8 mouse cellular contexts compared by ENCODE assay signal in genomic region chr10:91171455-91172328, GRCm38 (mm10). TPM values are rescaled to one million over a fixed set of nuclear protein-coding genes. Genes with fewer than 3 reads are reported as not detected.
DNase-seq lines count a peak whose midpoint lies in the region; ATAC-seq and TF ChIP-seq lines count a peak whose summit lies in the region.

No protein-coding gene starts in this region.

- H3K36me3 ChIP-seq in embryonic facial prominence, embryonic 12.5 days = no peaks in the 10 kb centered on the region; the same call in 1 of the 2 replicates
- no peaks in the 10 kb centered on the region for H3K36me3 ChIP-seq in kidney, adult 2 months (ENCODE audit: control insufficient read depth, insufficient read depth, low read length)
- peaks cover 11% of the 10 kb centered on the region for H3K36me3 ChIP-seq in limb, embryonic 12.5 days
- no peaks in the 10 kb centered on the region for H3K36me3 ChIP-seq in midbrain, embryonic 14.5 days (ENCODE audit: control insufficient read depth, insufficient read depth, low read length)

- no peak for TF ChIP-seq CTCF in kidney, adult 2 months (conservative IDR thresholded peaks at IDR 0.05; ENCODE audit: insufficient read depth, insufficient read length, low read depth, low read length)

- peak overlapping the region; percentile 96 for H3K4me3 ChIP-seq in embryonic facial prominence, embryonic 12.5 days
- H3K4me3 ChIP-seq in kidney, adult 2 months (ENCODE audit: insufficient read depth, low read depth, low read length) = peak overlapping the region; percentile 85
- peak overlapping the region; percentile 96 for H3K4me3 ChIP-seq in limb, embryonic 12.5 days (replicated peaks)
- H3K4me3 ChIP-seq in midbrain, embryonic 14.5 days (replicated peaks; ENCODE audit: low read depth, low read length) = peak overlapping the region; percentile 94

- no peaks in the 10 kb centered on the region for H3K27me3 ChIP-seq in embryonic facial prominence, embryonic 12.5 days
- no peaks in the 10 kb centered on the region for H3K27me3 ChIP-seq in kidney, adult 2 months (replicated peaks; ENCODE audit: control insufficient read depth, insufficient read depth, low read length)
- H3K27me3 ChIP-seq in limb, embryonic 12.5 days = no peaks in the 10 kb centered on the region
- no peaks in the 10 kb centered on the region for H3K27me3 ChIP-seq in midbrain, embryonic 14.5 days (ENCODE audit: control insufficient read depth, insufficient read depth, low read length)

- peak overlapping the region; percentile 100 for H3K27ac ChIP-seq in embryonic facial prominence, embryonic 12.5 days
- H3K27ac ChIP-seq in kidney, adult 2 months (ENCODE audit: insufficient read depth, low read depth, low read length) = peak overlapping the region; percentile 88
- peak overlapping the region; percentile 100 for H3K27ac ChIP-seq in limb, embryonic 12.5 days
- H3K27ac ChIP-seq in midbrain, embryonic 14.5 days (replicated peaks; ENCODE audit: low read depth, low read length) = peak overlapping the region; percentile 100

- H3K4me1 ChIP-seq in embryonic facial prominence, embryonic 12.5 days = peaks cover 21% of the 10 kb centered on the region
- peaks cover 7% of the 10 kb centered on the region; the same call in 1 of the 2 replicates for H3K4me1 ChIP-seq in kidney, adult 2 months (ENCODE audit: control insufficient read depth, insufficient read depth, low read length)
- H3K4me1 ChIP-seq in limb, embryonic 12.5 days (replicated peaks) = peaks cover 27% of the 10 kb centered on the region
- peaks cover 20% of the 10 kb centered on the region for H3K4me1 ChIP-seq in midbrain, embryonic 14.5 days (ENCODE audit: control insufficient read depth, insufficient read depth, low read length)

- no peaks in the 10 kb centered on the region for H3K9me3 ChIP-seq in embryonic facial prominence, embryonic 12.5 days
- peaks cover 3% of the 10 kb centered on the region; the same call in 1 of the 2 replicates for H3K9me3 ChIP-seq in limb, embryonic 12.5 days
- no peaks in the 10 kb centered on the region for H3K9me3 ChIP-seq in midbrain, embryonic 14.5 days (ENCODE audit: control insufficient read depth, low read length)

- H3K4me2 ChIP-seq in embryonic facial prominence, embryonic 12.5 days (replicated peaks) = peak overlapping the region; percentile 72
- H3K4me2 ChIP-seq in limb, embryonic 12.5 days = peak overlapping the region; percentile 65
- peak overlapping the region; percentile 78 for H3K4me2 ChIP-seq in midbrain, embryonic 14.5 days (ENCODE audit: low read length)

- peak; percentile 95 for ATAC-seq in embryonic facial prominence, embryonic 12.5 days (ENCODE audit: insufficient number of reproducible peaks, insufficient read depth, low FRiP score, low TSS enrichment)
- peak; percentile 97 for ATAC-seq in limb, embryonic 12.5 days (ENCODE audit: insufficient number of reproducible peaks, insufficient read depth, low FRiP score, low TSS enrichment, low read depth)
- ATAC-seq in midbrain, embryonic 14.5 days (ENCODE audit: low FRiP score, low TSS enrichment) = peak; percentile 97

- DNase-seq in 3T3-L1 (ENCODE audit: low read depth, low spot score) = peak; percentile 82
- peak; percentile 94 for DNase-seq in adrenal gland, postnatal 36 days
- peak; percentile 94 to 97 for DNase-seq in heart, adult 18-20 months
- peak; percentile 96 for DNase-seq in kidney, adult 2 months
- peak; percentile 97 for DNase-seq in midbrain, embryonic 14.5 days
- peak; percentile 93 for DNase-seq in spleen, adult 12 weeks (ENCODE audit: low spot score)

- H3K9ac ChIP-seq in embryonic facial prominence, embryonic 12.5 days = peak overlapping the region; percentile 100
- H3K9ac ChIP-seq in limb, embryonic 12.5 days (replicated peaks) = peak overlapping the region; percentile 100
- H3K9ac ChIP-seq in midbrain, embryonic 14.5 days (replicated peaks; ENCODE audit: low read length) = peak overlapping the region; percentile 97

- no peak for TF ChIP-seq POLR2A in kidney, adult 2 months (IDR thresholded peaks at IDR 0.05; ENCODE audit: low read depth, low read length)

- WGBS in embryonic facial prominence, embryonic 12.5 days = under 1% methylated on average over 65 of the region's 68 CpGs
- under 1% methylated on average over 68 of the region's 68 CpGs for WGBS in kidney, adult 2 months
- whole genome bisulfite sequencing in limb, embryonic 12.5 days = under 1% methylated on average over 68 of the region's 68 CpGs
- under 1% methylated on average over 68 of the region's 68 CpGs for WGBS in midbrain, embryonic 14.5 days

RNA-seq across cellular contexts. Expression of gene Tmpo, which starts 9.4 kb away (rescaled TPM):
- 100 to 1,000 TPM in 1 of 2 experiments, 10 to 100 TPM in 1; 95.1 to 105 TPM for total RNA-seq in adrenal gland, postnatal 36 days (2021)
- 366 and 400 TPM in 2 replicates for polyA plus RNA-seq in embryonic facial prominence, embryonic 12.5 days (2016; fragmentation: Nextera tagmentation; extraction: Ambion mirVana)
- 10 to 100 TPM; 34.0 to 42.4 TPM for total RNA-seq in heart, adult 18-20 months (2021)
- 20.0 and 21.1 TPM in 2 replicates for polyA plus RNA-seq in kidney, adult 2 months (2012; rRNA removed)
- 436 and 444 TPM in 2 replicates for polyA plus RNA-seq in limb, embryonic 12.5 days (2016; fragmentation: Nextera tagmentation; extraction: Ambion mirVana)
- 127 and 162 TPM in 2 replicates for polyA plus RNA-seq in midbrain, embryonic 14.5 days (2014; fragmentation: Nextera tagmentation; extraction: Ambion mirVana)

RNA-seq across cellular contexts. Expression of gene Slc25a3, which starts 47.8 kb away (rescaled TPM):
- total RNA-seq in adrenal gland, postnatal 36 days (2021) = 1,000 to 10,000 TPM; 1,091 to 1,914 TPM
- 400 and 412 TPM in 2 replicates for polyA plus RNA-seq in embryonic facial prominence, embryonic 12.5 days (2016; fragmentation: Nextera tagmentation; extraction: Ambion mirVana)
- total RNA-seq in heart, adult 18-20 months (2021) = 1,000 to 10,000 TPM; 2,644 to 2,919 TPM
- polyA plus RNA-seq in kidney, adult 2 months (2012; rRNA removed) = 717 and 832 TPM in 2 replicates
- 393 and 402 TPM in 2 replicates for polyA plus RNA-seq in limb, embryonic 12.5 days (2016; fragmentation: Nextera tagmentation; extraction: Ambion mirVana)
- polyA plus RNA-seq in midbrain, embryonic 14.5 days (2014; fragmentation: Nextera tagmentation; extraction: Ambion mirVana) = 565 and 569 TPM in 2 replicates

Comparison
In these comparisons a context has a peak if more than half of its experiments do, and no peak if none do; other contexts are left out.
1. Peak in every context shown above with its lines: DNase-seq, ATAC-seq, H3K4me3 ChIP-seq and H3K27ac ChIP-seq.